Mouse (Mus musculus): ENCODE results near the gene Gm37240.

DNA sequence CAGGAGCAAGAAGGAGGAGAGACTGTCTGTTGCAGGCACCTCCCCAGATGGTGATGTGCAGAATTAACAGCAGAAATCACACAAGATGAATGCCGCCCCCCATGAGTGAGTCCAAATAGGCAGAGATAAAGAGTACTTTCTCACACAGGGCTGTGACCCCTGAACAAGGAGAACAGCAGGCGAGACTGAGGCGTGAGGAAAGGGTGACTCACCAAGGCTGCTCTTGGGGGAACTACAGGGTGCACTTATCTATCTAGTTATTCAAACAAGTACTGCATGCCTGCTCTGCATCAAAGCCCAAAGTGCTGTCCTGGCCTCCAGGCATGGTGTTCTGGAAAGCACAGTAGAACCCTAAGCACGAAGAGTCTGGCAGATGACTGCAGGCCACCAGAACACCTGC, 113.4 kb downstream of the Gm37240 start:
- TF ChIP-seq CTCF (IDR thresholded peaks at IDR 0.05; ENCODE audit: low read depth) (no peak), EP300 (optimal IDR thresholded peaks at IDR 0.05) (no peak)
